Mouse (Mus musculus) testis, postnatal 14 days (tissue): ENCODE data around the gene Parp8.

Source experiments
- DNase-seq: peaks from one replicate; pipeline ENCODE4 v3.0.0; 2021; ENCODE audit warnings: low spot score

Gene Parp8

DNA sequence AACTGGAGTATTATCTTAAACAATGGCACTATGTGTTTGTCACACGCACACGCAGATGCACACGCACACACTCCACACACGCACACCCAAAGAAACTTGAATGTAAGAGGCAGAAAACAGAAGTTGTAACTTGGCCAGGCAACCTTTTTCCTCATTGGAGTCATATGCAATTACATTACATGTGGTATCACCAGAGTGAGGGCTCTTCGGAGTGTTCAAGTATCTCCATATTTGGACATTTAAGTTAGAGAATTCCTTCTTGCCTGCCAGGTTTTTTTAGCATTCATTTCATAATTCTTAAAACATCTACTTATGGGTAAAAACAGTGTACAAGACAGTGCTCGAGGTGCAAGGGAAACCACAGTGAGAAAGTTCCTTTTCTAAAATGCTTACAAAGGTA, 6.7 kb downstream of the Parp8 start:
- no peak for DNase-seq

GRCm38 (mm10) chr13:117013516-117013915, 11.8 kb downstream of the Parp8 start:
- DNase-seq: no peak

- no peak for DNase-seq
Measured at GRCm38 (mm10) chr13:117012031-117012430, 13.3 kb downstream of the Parp8 start.

- no peak for DNase-seq
Measured at GRCm38 (mm10) chr13:117010143-117010542, 15.2 kb downstream of the Parp8 start.

DNA sequence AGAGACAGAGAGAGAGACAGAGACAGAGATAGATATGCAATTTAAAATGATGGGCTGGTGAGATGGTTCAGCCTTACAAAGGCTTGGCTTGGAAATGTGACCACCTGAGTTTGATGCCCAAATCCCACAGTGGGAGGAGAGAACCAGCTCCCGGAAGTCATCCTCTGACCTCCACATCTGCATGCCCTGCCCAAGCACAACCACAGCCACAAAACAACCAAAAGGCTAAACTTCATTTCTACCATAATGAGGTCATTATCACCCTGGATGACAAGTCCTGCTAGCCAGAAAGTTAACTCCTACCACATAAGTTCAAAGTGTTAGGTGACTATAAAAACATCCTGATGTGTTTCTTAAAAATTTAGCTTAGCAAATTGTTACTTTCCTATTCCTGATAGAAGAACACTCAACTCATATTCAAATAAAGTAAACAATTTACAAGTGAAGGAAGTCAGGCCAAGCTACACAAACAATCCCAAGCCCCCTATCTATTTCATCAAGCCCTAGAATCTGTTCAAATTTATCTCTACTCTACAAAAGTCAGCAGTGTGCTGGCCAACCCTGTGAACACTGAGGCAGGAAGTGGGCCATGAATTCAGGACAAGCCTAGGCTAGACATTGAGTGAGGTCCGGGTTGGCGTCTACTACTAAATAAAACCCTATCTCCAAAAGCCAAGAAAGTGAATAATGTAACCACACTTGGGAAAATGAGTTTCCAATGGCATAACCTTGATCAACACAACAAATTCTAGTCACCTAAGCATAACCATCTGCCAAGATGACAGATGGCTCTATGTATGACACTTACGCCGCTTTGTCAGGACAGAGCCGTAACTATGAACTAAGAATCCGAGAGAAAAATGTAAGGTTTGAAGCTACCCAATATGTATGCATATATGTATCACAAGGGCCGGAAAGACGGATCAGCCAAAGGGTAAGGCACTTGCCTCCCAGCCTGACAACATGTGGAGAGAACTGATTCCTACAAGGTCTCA, 17.0 kb downstream of the Parp8 start:
- DNase-seq: no peak

GRCm38 (mm10) chr13:117007566-117007965, 17.8 kb downstream of the Parp8 start:
- no peak for DNase-seq

DNA sequence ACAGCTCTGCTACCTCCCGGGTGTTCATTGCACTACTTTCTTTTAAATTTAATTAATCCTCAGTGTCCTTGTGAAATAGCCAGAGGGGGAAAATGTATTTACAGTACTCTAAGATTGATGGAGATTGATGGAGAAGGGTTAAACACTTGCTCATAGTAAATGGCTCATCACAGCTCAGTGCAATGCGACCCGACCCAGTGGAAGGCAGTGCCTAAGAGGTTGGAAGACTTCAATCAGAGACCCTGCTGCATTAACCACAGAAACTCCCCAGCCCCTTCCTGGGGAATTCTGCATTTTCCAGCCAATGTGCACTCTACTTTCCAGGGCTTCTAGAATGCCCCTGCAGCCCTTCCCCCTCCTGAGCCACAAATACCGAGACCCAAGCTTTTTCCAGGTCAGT, 18.7 kb downstream of the Parp8 start:
- no peak for DNase-seq

- DNase-seq: no peak
Measured at GRCm38 (mm10) chr13:117000493-117000892, 24.8 kb downstream of the Parp8 start.

- DNase-seq: no peak
Measured at GRCm38 (mm10) chr13:116991560-116991959, 33.8 kb downstream of the Parp8 start.

GRCm38 (mm10) chr13:116990327-116990726, 35.0 kb downstream of the Parp8 start:
- no peak for DNase-seq

GRCm38 (mm10) chr13:116988706-116989105, 36.6 kb downstream of the Parp8 start:
- DNase-seq: no peak

- no peak for DNase-seq
Measured at GRCm38 (mm10) chr13:116988208-116988607, 37.1 kb downstream of the Parp8 start.

- DNase-seq: no peak
Measured at GRCm38 (mm10) chr13:116987284-116987683, 38.1 kb downstream of the Parp8 start.

- no peak for DNase-seq
Measured at GRCm38 (mm10) chr13:116986658-116987057, 38.7 kb downstream of the Parp8 start.

DNA sequence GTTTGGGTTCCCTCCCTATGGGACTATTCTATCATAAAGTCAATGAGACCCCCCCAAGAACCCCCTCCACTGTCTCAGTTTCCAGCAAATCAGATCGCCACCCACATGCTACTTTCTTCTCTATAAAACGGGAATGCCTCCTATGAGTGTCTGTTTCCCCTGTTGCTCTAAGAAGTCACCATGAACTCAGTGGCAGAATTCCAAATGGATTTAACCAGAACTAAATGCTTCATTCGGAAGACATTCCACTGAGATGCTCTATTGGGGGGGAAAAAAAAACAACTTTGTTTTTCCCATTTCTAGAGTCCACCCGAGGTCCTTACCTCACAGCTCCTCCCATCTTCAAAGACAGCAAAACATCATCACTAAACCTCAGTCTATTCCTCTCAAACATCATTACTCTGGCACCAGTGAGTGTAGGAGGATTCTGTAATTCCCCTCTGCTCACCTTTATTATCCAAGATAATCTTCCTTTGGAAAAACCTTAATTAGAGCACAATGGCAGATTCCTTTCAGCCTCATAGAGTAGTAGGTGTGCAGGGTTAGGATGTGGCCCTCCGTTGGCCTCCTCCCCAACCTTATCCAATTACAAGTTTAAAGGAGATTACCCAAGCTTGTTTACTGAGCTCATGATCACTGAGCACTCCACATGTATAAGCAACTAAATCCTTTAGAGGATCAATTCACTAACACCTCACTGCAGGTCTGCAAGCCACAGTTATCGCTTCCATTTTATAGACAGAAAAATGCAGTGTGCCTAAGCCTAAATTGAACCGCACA, 51.1 kb downstream of the Parp8 start:
- no peak for DNase-seq

GRCm38 (mm10) chr13:116973491-116973890, 51.8 kb downstream of the Parp8 start:
- no peak for DNase-seq

DNA sequence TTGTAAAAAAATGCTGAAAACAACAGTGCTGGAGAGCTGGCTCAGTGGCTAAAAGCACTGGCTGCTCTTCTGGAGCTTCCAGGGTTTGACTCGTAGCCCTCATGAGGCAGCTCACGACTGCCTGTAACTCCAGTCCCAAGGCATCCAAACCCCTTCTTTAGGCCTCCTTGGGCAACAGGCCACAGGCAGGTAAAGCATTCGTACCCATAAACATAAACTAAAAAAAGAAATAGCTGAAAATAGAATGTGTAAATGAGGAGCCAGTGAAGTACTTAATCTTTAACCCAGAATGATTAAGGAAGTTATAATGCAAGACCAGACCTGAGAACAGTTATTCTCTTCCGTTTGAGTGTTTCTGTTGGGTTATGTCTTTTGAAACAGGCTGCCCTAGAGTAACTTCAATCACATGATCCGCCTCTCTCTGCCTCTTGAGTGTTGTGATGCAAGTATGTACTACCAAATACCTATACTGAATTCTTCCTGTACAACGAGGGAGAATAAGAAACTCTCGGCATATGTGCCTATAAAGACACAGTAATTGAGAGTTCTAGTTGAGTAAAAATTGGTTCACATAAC, 53.2 kb downstream of the Parp8 start:
- DNase-seq: no peak

- DNase-seq: no peak
Measured at GRCm38 (mm10) chr13:116970706-116971428, 54.5 kb downstream of the Parp8 start.

- DNase-seq: no peak
Measured at GRCm38 (mm10) chr13:116969650-116970049, 55.7 kb downstream of the Parp8 start.

DNA sequence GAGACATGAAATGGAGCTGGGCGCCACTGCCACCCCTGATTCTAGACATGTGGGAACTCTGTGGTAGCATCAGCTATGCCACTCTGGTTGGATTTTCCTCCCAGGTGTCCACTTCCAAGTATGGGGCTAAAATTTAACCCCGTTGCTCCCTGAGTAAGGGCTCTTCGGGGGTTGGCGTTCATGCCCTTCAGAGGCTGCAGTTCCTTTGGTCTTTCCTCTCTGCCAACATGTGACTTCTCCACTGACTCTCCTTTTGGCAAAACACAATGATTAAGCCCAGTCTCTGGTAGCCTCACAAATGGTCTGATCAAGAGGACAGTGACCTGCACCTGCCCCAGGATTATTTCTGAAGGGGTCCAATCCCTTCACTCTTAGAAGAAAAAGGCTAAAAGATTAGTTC, 56.4 kb downstream of the Parp8 start:
- DNase-seq: no peak

DNA sequence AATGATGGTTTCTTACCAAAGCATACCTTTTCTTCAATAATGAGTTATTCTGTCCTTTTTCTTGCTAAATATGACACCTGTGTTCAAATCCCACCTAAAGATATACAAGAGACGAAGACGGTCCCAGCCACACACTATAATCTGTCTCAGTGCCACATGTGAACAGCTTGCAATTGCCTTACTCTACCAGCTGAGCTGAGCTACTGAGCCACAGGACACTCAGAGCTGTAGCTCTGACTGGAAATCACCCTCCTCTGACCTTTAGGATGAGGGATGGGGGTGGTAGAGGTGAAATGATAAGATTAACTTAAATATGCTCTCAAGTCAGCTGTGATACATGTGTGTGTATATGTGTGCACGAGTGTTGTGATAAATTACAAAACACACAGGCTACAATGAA, 57.9 kb downstream of the Parp8 start:
- DNase-seq: no peak
